Mouse (Mus musculus) olfactory bulb, adult 2 months (tissue): Measurements from ENCODE around the gene Tpx2. TPM values are rescaled to one million over a fixed set of nuclear protein-coding genes. Genes with fewer than 3 reads are reported as not detected.

Experiments used
- H3K27ac ChIP-seq: fragments of 200-500 bp; 2 replicates; pipeline ENCODE4 v1.5.1; 2012; ENCODE audit warnings: low read depth, low read length; ENCODE audit not compliant: insufficient read depth
- H3K4me1 ChIP-seq: fragments of 200-500 bp; 2 replicates; pipeline ENCODE4 v1.6.1; 2012; ENCODE audit warnings: low read length; ENCODE audit not compliant: control insufficient read depth, insufficient read depth
- H3K4me3 ChIP-seq: fragments of 200-500 bp; 2 replicates; pipeline ENCODE4 v1.5.1; 2012; ENCODE audit warnings: mild to moderate bottlenecking, low read depth, low read length, moderate library complexity; ENCODE audit not compliant: insufficient read depth
- CTCF ChIP-seq: fragments of 200-500 bp; IDR thresholded peaks from 2 replicates; pipeline ENCODE4 v1.5.1; 2012; ENCODE audit warnings: low read depth, mild to moderate bottlenecking, low read length, moderate library complexity; ENCODE audit not compliant: insufficient read depth
- POLR2A ChIP-seq: fragments of 200-500 bp; IDR thresholded peaks from 2 replicates; pipeline ENCODE4 v1.6.1; 2012; ENCODE audit warnings: mild to moderate bottlenecking, low read depth, low read length, moderate library complexity; ENCODE audit not compliant: insufficient read depth
- WGBS: fragments of 180-500 bp; shearing (Covaris S2); methylation state at CpG from one replicate; pipeline ENCODE4 v1.1.7; 2018; 5-methylcytosine and 5-hydroxymethylcytosine counted together
- polyA plus RNA-seq: library from polyadenylated mRNA; stranded (reverse); fragments of >200 nt; gene quantifications from 2 replicates; pipeline ENCODE4 v1.2.4, GENCODE M21; 2012; ENCODE audit warnings: low replicate concordance; ENCODE audit not compliant: missing spikeins, insufficient read depth, insufficient read length

Gene Tpx2
- polyA plus RNA-seq, 1 experiment, result 120 TPM

- no peak for TF ChIP-seq CTCF
- TF ChIP-seq POLR2A, result no peak
- 70% methylated on average over 8 of the region's 8 CpGs for WGBS
- peak overlapping the region; percentile 9; the same call in 1 of the 2 replicates for H3K4me3 ChIP-seq
- peaks cover 20% of the 10 kb centered on the region for H3K4me1 ChIP-seq
- H3K27ac ChIP-seq, result 0 out of 2 replicates have a peak overlapping the region, but pooled peaks have one; percentile 37
Measured at GRCm38 (mm10) chr2:152827321-152828010, 20.3 kb upstream of the Tpx2 start.

- TF ChIP-seq POLR2A (no peak), CTCF (no peak)
- Histone ChIP-seq H3K27ac (no peak overlapping the region), H3K4me3 (no peak overlapping the region), H3K4me1 (peaks cover 20% of the 10 kb centered on the region)
- 68% methylated on average over 4 of the region's 4 CpGs for WGBS
Measured at GRCm38 (mm10) chr2:152828011-152828370, 19.8 kb upstream of the Tpx2 start.

GRCm38 (mm10) chr2:152828532-152828931, 19.2 kb upstream of the Tpx2 start:
- Histone ChIP-seq H3K4me1 (peaks cover 20% of the 10 kb centered on the region), H3K4me3 (peak overlapping the region; percentile 42), H3K27ac (peak overlapping the region; percentile 59; the same call in 1 of the 2 replicates)
- TF ChIP-seq CTCF, result no peak
- TF ChIP-seq POLR2A, result no peak
- 28% methylated on average over 1 of the region's 1 CpGs for WGBS

GRCm38 (mm10) chr2:152829367-152829881, 18.3 kb upstream of the Tpx2 start:
- peaks cover 20% of the 10 kb centered on the region for H3K4me1 ChIP-seq
- H3K27ac ChIP-seq, result peak overlapping the region; percentile 27; the same call in 1 of the 2 replicates
- 46% methylated on average over 23 of the region's 23 CpGs for WGBS
- peak overlapping the region; percentile 43 for H3K4me3 ChIP-seq
- TF ChIP-seq POLR2A (no peak), CTCF (no peak)

GRCm38 (mm10) chr2:152830021-152830921, 17.5 kb upstream of the Tpx2 start:
- TF ChIP-seq POLR2A (no peak; the same call in 1 of the 2 replicates), CTCF (peak; percentile 46; the same call in 1 of the 2 replicates)
- under 1% methylated on average over 31 of the region's 31 CpGs for WGBS
- Histone ChIP-seq H3K4me3 (peak overlapping the region; percentile 81), H3K4me1 (peaks cover 18% of the 10 kb centered on the region), H3K27ac (peak overlapping the region; percentile 90)

GRCm38 (mm10) chr2:152831019-152831878, 16.5 kb upstream of the Tpx2 start, which contains the start of gene Bcl2l1:
Gene Bcl2l1, minus strand, starts transcription at chr2:152831728.
- WGBS, result under 1% methylated on average over 72 of the region's 74 CpGs
- TF ChIP-seq POLR2A (0 out of 2 replicates have a peak, but pooled peaks have one; percentile 38), CTCF (peak; percentile 92)
- Histone ChIP-seq H3K4me3 (peak within 1 kb of the TSS; percentile 81), H3K27ac (peak within 1 kb of the TSS; percentile 90), H3K4me1 (peaks cover 15% of the 10 kb centered on the region)

- no peak overlapping the region for H3K27ac ChIP-seq
- 72% methylated on average over 2 of the region's 2 CpGs for WGBS
- H3K4me3 ChIP-seq, result no peak overlapping the region
- no peaks in the 10 kb centered on the region for H3K4me1 ChIP-seq
- TF ChIP-seq POLR2A, result no peak
- TF ChIP-seq CTCF, result no peak
Measured at GRCm38 (mm10) chr2:152839256-152839655, 8.5 kb upstream of the Tpx2 start.

- H3K4me1 ChIP-seq, result no peaks in the 10 kb centered on the region
- TF ChIP-seq CTCF (no peak), POLR2A (no peak)
- no peak overlapping the region for H3K27ac ChIP-seq
- WGBS, result 88% methylated on average over 3 of the region's 3 CpGs
- no peak overlapping the region for H3K4me3 ChIP-seq
Measured at GRCm38 (mm10) chr2:152842741-152843140, 5.0 kb upstream of the Tpx2 start.
